Mouse (Mus musculus): ENCODE results near the gene Aurkaip1.
A peak's percentile ranks its signal among the peaks of the same experiment; 100 is the strongest.

Aurkaip1 gene

DNA sequence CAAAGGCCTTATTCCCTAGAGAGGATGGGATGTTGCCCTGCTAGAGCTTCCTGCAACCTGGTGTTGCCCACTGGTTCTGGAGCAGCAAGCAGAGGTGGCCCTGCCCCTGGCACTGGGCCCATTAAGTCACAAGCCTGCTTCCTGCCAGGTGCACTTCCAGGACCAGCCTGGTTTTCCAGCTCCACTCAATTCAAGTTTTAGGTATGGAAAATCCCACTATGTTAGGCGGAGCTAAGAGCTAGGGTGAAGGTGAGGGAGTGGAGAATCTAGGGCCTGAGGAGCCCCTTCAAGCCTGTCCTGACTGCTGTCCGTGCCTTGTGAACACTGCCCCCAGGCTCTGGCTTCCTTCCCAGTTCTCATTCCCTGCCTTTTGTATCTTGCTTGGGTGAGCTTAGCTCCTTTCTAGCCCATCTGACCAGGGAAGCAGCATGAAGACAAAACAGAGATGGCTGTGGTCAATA is 20.9 kb downstream of the Aurkaip1 start:
- no peak for DNase-seq (ENCODE audit: low read depth, low spot score)

DNA sequence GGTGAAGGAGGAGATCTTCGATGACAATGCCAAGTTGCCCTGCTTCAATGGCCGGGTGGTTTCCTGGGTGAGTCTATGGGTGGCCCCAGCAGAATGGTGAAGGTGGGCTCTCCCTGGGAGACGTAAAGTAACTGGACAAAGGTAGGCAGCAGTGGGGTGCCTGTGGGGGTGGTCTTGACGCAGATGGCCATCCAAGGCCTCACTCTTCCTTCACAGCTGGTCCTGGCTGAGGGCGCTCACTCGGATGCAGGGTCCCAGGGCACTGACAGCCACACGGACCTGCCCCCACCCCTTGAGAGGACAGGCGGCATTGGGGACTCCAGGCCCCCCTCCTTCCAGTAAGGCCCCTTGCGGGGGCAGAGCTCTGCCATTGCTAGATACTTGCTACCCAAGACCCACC is 22.3 kb downstream of the Aurkaip1 start:
- DNase-seq (ENCODE audit: low read depth, low spot score): no peak

DNA sequence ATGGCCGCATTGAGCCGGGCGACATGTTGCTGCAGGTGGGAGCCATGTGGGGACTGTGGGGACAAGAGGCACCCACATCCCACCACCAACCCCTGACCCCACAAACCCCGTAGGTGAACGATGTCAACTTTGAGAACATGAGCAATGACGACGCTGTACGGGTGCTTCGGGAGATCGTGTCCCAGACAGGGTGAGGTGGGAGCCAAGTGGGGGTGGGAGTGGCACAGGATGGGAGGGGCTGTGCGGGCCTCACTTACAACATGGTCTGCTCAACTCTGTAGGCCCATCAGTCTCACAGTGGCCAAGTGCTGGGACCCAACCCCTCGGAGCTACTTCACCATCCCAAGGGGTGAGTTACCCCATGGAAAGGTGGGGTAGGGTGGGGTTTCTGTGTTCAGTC is 23.9 kb downstream of the Aurkaip1 start:
- DNase-seq (ENCODE audit: low read depth, low spot score): no peak

DNA sequence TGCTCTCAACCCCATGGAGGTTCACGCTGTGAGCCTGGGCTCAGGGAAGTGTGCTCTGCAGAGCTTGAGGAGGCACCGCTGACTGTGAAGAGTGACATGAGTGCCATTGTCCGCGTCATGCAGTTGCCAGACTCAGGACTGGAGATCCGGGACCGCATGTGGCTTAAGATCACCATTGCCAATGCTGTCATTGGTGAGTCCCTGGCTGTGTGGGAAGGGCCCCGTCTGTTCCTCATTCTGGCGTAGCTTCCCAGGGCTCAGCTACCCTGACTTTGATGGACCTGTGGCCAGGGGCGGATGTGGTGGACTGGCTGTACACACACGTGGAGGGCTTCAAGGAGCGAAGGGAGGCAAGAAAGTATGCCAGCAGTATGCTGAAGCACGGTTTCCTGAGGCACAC is 25.0 kb downstream of the Aurkaip1 start:
- DNase-seq (ENCODE audit: low read depth, low spot score): no peak

DNA sequence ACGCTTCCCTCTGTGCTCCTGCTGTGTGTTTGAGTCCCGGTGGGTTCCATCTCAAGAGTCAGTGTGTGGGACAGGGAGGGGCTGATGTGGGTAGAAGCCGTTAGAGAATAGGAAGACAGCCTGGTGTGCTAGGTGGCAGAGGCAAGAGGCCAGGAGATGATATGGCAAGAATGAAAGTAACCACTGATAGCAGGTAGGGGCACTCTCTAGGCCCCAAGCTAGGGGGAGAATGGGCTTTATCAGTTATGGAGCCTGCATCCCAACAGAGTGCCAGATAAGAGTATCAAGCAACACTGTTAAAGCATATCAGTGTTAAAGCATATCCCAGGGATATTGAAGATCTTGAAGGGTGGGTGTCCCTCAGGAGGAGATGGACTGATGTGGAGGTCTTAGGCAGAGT is 25.8 kb downstream of the Aurkaip1 start:
- no peak for DNase-seq (ENCODE audit: low read depth, low spot score)

DNA sequence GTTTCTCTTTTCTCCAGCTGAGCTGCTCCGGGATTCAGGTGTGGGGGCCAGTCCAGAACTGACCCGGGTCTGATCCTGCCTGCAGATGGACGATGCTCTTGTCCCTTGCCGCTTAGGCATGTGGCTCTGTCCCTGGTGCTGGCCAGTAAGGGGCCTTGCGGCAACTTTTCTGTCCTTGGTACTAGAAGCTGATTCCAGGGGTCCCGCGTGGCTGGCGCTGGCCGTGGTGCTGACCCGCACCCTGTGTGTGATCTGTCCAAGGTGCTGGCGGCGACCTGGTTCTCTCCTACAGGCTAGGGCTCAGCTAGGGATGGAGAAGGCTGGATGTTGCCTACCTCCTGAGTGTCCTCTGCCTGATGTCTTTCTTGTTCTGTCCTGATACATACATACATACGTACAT is 28.2 kb downstream of the Aurkaip1 start:
- DNase-seq (ENCODE audit: low read depth, low spot score): no peak

DNA sequence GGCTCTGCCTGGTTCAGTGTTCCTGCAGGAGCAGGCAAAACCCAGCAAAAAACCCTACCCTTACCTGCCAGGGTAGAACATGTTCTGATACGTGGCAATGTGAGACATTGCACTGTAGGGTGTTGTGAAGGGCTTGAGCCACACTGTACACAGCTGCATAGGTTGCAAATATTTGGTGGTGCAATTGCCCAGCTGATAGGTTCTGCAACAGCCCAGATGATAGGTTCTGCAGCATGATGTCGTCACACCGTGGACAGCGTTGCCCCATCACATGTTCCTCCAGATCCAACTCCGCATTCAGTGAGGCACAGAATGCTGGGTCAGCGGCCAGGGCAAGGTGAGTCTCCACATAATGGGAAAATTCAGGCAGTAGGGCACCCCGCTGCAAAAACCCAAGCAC is 30.7 kb downstream of the Aurkaip1 start:
- DNase-seq (ENCODE audit: low read depth, low spot score): no peak

DNA sequence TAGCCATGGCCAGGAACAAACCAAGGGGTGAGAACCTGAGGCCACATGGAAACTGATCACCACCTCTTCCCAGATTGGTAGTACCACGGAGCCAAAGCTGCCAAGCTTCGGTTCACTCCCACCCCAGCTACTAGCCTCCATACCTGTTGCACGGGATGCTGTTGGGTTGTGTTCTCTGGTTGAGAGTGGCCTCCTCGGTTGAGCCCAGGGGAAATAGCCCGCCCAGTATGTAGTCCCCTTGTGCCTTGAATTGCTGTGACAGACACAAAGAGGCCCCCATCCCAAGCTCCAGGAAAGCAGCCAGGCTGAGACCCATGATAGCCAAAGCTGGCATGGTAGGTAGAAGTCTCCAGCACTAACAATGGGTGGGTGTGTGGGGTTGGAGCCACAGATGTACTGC is 31.9 kb downstream of the Aurkaip1 start, which contains the start of gene Tas1r3:
Gene Tas1r3, minus strand, starts transcription at position 362 of the 400 bp plus-strand sequence.
- no peak for DNase-seq (ENCODE audit: low read depth, low spot score)

DNA sequence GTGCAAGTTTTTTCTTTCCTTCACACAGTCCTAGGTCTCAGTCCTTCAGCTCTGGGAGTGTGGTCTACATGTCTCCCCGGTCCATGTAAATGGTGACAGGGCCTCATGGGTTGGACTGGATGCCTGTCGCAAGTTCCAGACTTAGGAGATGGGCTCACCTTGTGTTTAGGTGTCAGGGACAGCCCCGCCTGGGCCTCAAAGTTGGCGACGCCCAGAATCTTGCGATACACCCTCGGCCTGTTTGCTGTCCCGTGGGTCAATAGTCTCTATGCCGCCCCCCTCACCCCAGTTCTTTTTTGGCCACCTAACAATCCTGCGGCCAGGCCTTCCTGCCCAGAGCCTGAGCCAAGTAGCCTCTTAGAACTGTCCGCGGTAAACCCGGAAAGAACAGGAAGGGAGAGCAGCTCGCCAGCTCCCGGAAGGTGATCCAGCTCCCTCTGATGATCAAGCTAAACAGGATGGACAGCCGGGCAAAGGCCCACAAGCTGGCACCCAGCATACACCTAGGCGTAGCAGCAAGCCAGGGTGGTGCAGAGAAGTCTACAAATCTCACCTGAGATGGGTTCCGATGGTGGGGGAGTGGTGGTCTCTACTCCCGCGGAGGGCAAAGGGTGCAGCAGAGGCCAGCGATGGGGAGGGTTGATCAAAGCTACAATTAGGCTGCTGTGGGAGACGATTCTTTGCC is 37.7 kb downstream of the Aurkaip1 start:
- peak; percentile 20 for DNase-seq (ENCODE audit: low read depth, low spot score)

DNA sequence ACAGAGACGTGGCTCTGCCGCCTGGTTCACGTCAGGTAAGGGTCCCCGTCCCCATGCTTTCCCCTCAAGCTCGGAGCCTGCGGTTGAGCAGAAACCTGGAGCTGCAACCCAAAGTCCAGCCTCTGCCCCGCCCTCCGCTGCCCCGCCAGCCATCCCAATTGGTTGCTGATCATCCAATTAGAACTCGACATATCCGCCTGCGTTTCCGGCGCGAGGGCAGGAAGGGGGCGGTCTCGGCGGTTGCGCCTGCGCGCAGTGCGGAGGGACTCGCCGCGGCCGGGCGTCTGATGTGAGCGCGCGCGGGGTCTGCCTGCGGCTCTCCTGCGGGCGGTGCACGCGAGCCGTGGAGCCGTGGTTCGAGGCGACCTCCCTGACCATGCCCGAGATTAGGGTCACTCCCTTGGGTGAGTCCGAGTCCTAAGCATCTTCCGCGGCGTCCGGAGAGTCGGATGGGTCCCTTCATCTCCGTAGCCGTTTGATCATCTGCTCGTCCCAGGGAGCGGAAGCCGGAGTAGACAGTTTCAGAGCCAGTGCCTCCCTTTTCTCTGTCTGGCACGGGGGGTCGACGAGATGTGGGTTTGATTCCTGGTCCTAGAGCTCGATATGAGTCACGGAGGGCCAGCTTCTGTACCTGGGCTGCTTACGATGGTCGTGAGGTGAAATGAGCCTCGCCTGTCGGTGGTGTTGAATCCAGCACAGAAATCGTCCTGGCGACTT is 38.4 kb downstream of the Aurkaip1 start, which contains the start of the genes Cptp and Ints11:
Gene Cptp, minus strand, starts transcription at position 124 of the 717 bp plus-strand sequence.
Gene Ints11, plus strand, starts transcription at position 230 of the 717 bp plus-strand sequence.
- peak; percentile 97 for DNase-seq (ENCODE audit: low read depth, low spot score)

DNA sequence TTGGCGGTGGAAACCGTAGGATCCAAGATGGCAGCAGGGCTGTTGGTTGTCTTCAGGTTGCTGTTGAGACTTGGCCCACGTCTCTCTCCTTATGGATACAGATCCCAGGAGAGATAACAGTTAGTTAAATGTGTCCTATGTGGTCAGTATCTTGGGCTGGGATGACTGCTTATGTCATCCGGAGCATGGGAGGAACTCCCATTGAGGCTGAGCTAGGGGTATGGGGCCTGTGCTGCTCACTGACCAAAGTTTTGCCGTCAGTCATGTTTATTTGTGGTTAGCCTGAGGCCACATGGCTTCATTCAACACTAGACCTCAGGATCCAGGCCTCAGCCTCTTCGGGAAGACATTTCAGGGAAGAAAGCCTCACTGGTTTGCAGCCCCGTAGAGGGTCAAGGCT is 40.3 kb downstream of the Aurkaip1 start:
- DNase-seq (ENCODE audit: low read depth, low spot score): no peak

Measured in CD4-positive, CD25-positive, alpha-beta regulatory T cell, adult 2 months (primary cell).